Mouse (Mus musculus): ENCODE results near the gene Slc39a3. TPM values are rescaled to one million over a fixed set of nuclear protein-coding genes. Genes with fewer than 3 reads are reported as not detected.
A peak's percentile ranks its signal among the peaks of the same experiment; 100 is the strongest.

The Slc39a3 gene
- total and polyA plus RNA-seq, 2 experiments from 2014 or later, result 41.9 to 118 TPM

DNA sequence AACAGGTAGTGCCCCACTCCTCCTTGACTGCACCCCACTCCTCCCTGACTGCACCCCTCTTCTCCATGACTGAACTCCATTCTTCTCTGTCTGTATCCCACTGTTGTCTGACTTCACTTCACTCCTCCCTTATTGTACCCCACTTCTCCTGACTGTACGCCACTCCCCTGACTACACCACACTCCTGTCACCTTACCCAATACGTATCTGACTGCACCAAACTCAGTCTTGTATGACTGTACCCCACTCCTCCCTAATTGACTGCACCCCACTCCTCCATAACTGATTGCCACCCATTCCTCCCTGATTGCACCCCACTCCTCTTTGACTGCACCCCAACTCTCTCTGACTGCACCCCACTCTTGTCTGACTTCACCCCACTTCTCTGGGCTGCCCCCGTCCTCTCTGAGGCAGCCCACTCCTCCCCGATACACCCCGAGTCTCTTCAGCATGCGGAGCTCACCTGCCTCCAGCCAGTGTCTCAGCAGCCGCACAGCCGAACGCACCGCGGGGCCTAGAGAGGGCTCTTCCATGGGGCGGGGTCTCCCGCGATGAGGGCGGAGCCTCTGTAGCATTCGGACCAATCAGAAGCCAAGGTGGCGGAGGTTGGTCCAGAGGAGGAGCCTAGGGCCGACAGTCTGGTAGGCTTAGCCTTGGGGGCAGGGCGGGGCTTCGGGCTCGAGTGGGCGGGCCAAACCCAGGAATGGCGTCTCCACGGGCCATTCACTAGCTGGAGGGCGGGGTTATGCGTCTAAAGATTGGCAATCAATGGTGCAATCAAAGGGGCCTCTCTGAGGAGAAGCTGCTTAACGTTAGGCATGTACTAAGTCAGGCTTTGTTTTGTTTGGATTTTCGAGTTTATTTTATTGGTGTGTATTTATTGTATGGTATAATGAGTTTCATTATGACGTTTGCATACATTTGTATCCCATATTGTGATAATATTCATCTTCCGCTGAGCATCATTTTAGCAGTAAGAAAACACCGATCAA, 22.5 kb downstream of the Slc39a3 start, which contains the start of gene Gng7:
Gene Gng7 (minus strand): TSS at position 553 of the 992 bp plus-strand sequence.
- peak; percentile 97 for ATAC-seq
- H3K36me3 ChIP-seq (ENCODE audit: insufficient read depth, low read length), result no peaks in the 10 kb centered on the region
- peaks cover 4% of the 10 kb centered on the region; the same call in 1 of the 2 replicates for H3K4me1 ChIP-seq (ENCODE audit: insufficient read depth, low read length)
- peak within 1 kb of the TSS; percentile 45; the same call in 1 of the 2 replicates for H3K9ac ChIP-seq (replicated peaks; ENCODE audit: low read length)
- no peak for TF ChIP-seq CTCF (IDR thresholded peaks at IDR 0.05; ENCODE audit: low read depth)
- 9% methylated on average over 31 of the region's 31 CpGs for WGBS
- H3K9me3 ChIP-seq (ENCODE audit: low read length), result no peaks in the 10 kb centered on the region
- peak; percentile 98 for DNase-seq (ENCODE audit: low spot score)
- H3K4me2 ChIP-seq (ENCODE audit: low read depth, low read length), result peak within 1 kb of the TSS; percentile 67
- no peak within 1 kb of the TSS for H3K27ac ChIP-seq
- H3K27me3 ChIP-seq (ENCODE audit: insufficient read depth, low read length), result no peaks in the 10 kb centered on the region
- peak within 1 kb of the TSS; percentile 43 for H3K4me3 ChIP-seq (ENCODE audit: low read length)

DNA sequence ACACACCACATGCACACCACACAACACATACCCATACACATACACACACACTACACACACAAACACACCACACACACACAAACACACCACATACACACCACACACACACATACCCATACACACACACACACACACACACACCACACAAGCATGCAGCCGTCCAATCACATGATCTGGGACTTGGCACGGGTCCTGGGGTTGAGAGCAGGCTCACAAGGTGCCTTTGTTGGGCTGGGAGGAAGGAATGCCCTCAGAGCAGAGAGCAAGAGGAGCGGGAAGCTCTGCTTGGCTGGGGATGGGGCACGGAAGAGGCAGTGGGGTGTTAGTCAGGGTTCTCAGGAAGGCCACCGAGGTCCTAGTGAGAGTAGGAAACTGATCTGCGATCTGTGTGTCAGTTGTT, 26.4 kb downstream of the Slc39a3 start:
- no peaks in the 10 kb centered on the region for H3K9me3 ChIP-seq (ENCODE audit: low read length)
- 51% methylated on average over 6 of the region's 6 CpGs for WGBS
- DNase-seq (ENCODE audit: low spot score), result peak; percentile 48

GRCm38 (mm10) chr10:81007240-81007639, 30.0 kb downstream of the Slc39a3 start:
- H3K9me3 ChIP-seq (ENCODE audit: low read length), result no peaks in the 10 kb centered on the region
- no peak overlapping the region for H3K9ac ChIP-seq (replicated peaks; ENCODE audit: low read length)
- DNase-seq (ENCODE audit: low spot score), result no peak
- no peak overlapping the region for H3K4me3 ChIP-seq (ENCODE audit: low read length)
- no peak overlapping the region for H3K27ac ChIP-seq
- TF ChIP-seq CTCF (IDR thresholded peaks at IDR 0.05; ENCODE audit: low read depth), result no peak
- no peak for ATAC-seq
- no peaks in the 10 kb centered on the region for H3K36me3 ChIP-seq (ENCODE audit: insufficient read depth, low read length)
- 50% methylated on average over 7 of the region's 7 CpGs for WGBS
- no peak overlapping the region for H3K4me2 ChIP-seq (ENCODE audit: low read depth, low read length)
- no peaks in the 10 kb centered on the region for H3K4me1 ChIP-seq (ENCODE audit: insufficient read depth, low read length)
- no peaks in the 10 kb centered on the region for H3K27me3 ChIP-seq (ENCODE audit: insufficient read depth, low read length)

More for the DNA sequence above, 26.4 kb downstream of the Slc39a3 start:
- Histone ChIP-seq H3K4me3 (ENCODE audit: low read length) (no peak overlapping the region), H3K4me1 (ENCODE audit: insufficient read depth, low read length) (peaks cover 4% of the 10 kb centered on the region; the same call in 1 of the 2 replicates), H3K27ac (no peak overlapping the region), H3K4me2 (ENCODE audit: low read depth, low read length) (no peak overlapping the region), H3K27me3 (ENCODE audit: insufficient read depth, low read length) (no peaks in the 10 kb centered on the region), H3K9ac (replicated peaks; ENCODE audit: low read length) (no peak overlapping the region), H3K36me3 (ENCODE audit: insufficient read depth, low read length) (no peaks in the 10 kb centered on the region)
- TF ChIP-seq CTCF (IDR thresholded peaks at IDR 0.05; ENCODE audit: low read depth), result no peak
- ATAC-seq, result no peak

GRCm38 (mm10) chr10:81006005-81006677, 31.1 kb downstream of the Slc39a3 start:
- Histone ChIP-seq H3K9me3 (ENCODE audit: low read length) (no peaks in the 10 kb centered on the region), H3K27me3 (ENCODE audit: insufficient read depth, low read length) (no peaks in the 10 kb centered on the region), H3K27ac (no peak overlapping the region), H3K4me3 (ENCODE audit: low read length) (no peak overlapping the region), H3K36me3 (ENCODE audit: insufficient read depth, low read length) (no peaks in the 10 kb centered on the region), H3K4me1 (ENCODE audit: insufficient read depth, low read length) (no peaks in the 10 kb centered on the region), H3K4me2 (ENCODE audit: low read depth, low read length) (no peak overlapping the region), H3K9ac (replicated peaks; ENCODE audit: low read length) (no peak overlapping the region)
- DNase-seq (ENCODE audit: low spot score) (no peak), ATAC-seq (no peak)
- no peak for TF ChIP-seq CTCF (IDR thresholded peaks at IDR 0.05; ENCODE audit: low read depth)
- WGBS, result 89% methylated on average over 7 of the region's 7 CpGs

DNA sequence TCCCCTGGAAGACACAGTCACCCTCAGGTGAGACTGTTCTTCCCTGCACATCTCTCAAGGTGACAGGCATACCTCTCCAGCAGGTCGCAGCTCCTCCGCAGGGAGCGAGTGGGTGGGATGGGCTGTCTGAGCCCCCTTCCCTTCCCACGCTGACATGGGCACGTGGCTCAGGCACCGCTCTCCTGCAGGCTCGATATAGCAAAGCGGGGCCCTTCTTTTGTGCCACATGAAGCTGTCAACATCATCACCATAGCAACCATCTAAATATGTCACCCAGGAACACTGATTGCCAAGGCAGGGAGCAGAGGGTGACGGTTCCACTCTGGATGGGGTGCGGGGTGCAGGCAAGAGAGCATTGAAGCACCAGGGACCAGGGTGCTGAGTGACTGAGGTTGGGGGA, 36.1 kb downstream of the Slc39a3 start:
- H3K9me3 ChIP-seq (ENCODE audit: low read length), result no peaks in the 10 kb centered on the region
- H3K4me1 ChIP-seq (ENCODE audit: insufficient read depth, low read length), result 0 out of 2 replicates have a peak, but pooled peaks cover 4% of the 10 kb centered on the region
- no peaks in the 10 kb centered on the region for H3K36me3 ChIP-seq (ENCODE audit: insufficient read depth, low read length)
- no peaks in the 10 kb centered on the region for H3K27me3 ChIP-seq (ENCODE audit: insufficient read depth, low read length)
- 17% methylated on average over 10 of the region's 10 CpGs for WGBS
- H3K9ac ChIP-seq (replicated peaks; ENCODE audit: low read length), result 0 out of 2 replicates have a peak overlapping the region, but pooled peaks have one; percentile 1
- no peak for ATAC-seq
- 0 out of 2 replicates have a peak overlapping the region, but pooled peaks have one; percentile 8 for H3K4me2 ChIP-seq (ENCODE audit: low read depth, low read length)
- DNase-seq (ENCODE audit: low spot score), result peak; percentile 20
- TF ChIP-seq CTCF (IDR thresholded peaks at IDR 0.05; ENCODE audit: low read depth), result no peak
- H3K4me3 ChIP-seq (ENCODE audit: low read length), result no peak overlapping the region
- no peak overlapping the region for H3K27ac ChIP-seq

GRCm38 (mm10) chr10:81000197-81001062, 36.8 kb downstream of the Slc39a3 start:
- TF ChIP-seq CTCF (IDR thresholded peaks at IDR 0.05; ENCODE audit: low read depth), result no peak
- Histone ChIP-seq H3K9ac (replicated peaks; ENCODE audit: low read length) (0 out of 2 replicates have a peak overlapping the region, but pooled peaks have one; percentile 1), H3K4me3 (ENCODE audit: low read length) (no peak overlapping the region), H3K36me3 (ENCODE audit: insufficient read depth, low read length) (no peaks in the 10 kb centered on the region), H3K4me2 (ENCODE audit: low read depth, low read length) (0 out of 2 replicates have a peak overlapping the region, but pooled peaks have one; percentile 8), H3K27me3 (ENCODE audit: insufficient read depth, low read length) (no peaks in the 10 kb centered on the region), H3K9me3 (ENCODE audit: low read length) (no peaks in the 10 kb centered on the region), H3K27ac (no peak overlapping the region), H3K4me1 (ENCODE audit: insufficient read depth, low read length) (0 out of 2 replicates have a peak, but pooled peaks cover 4% of the 10 kb centered on the region)
- WGBS, result 45% methylated on average over 28 of the region's 28 CpGs
- ATAC-seq (no peak), DNase-seq (ENCODE audit: low spot score) (no peak)
